Mouse (Mus musculus): Measurements from ENCODE around the gene Mrps18b.

- TF ChIP-seq CTCF (IDR thresholded peaks at IDR 0.05; ENCODE audit: insufficient read depth, low read depth, low read length) (no peak), POLR2A (IDR thresholded peaks at IDR 0.05; ENCODE audit: insufficient read depth, low read depth, low read length) (no peak)
Observed at GRCm38 (mm10) chr17:35920384-35920783, 4.2 kb upstream of the Mrps18b start.
